Mouse (Mus musculus): ENCODE data around the gene Ganab. TPM values are rescaled to one million over a fixed set of nuclear protein-coding genes. Genes with fewer than 3 reads are reported as not detected.
"Not testable (repeated sequence)": the region's sequence is repeated elsewhere in the genome, so short reads cannot be mapped to it uniquely, and the experiment has no call there.

The Ganab gene
- polyA plus RNA-seq, 1 experiment from 2014 or later = 50.0 TPM

GRCm38 (mm10) chr19:8892829-8893766 lies 4.8 kb upstream of the Ganab start, which contains the start of gene Ints5:
Ints5 (plus strand) TSS chr19:8893005.
- peak within 1 kb of the TSS; percentile 90 for H3K4me2 ChIP-seq
- H3K36me3 ChIP-seq = peaks cover 27% of the 10 kb centered on the region
- ATAC-seq (replicated peaks; ENCODE audit: insufficient number of reproducible peaks, insufficient read depth, low FRiP score, low read depth) = peak; percentile 27
- peak within 1 kb of the TSS; percentile 92 for H3K9ac ChIP-seq
- H3K9me3 ChIP-seq (replicated peaks) = no peaks in the 10 kb centered on the region
- 2% methylated on average over 54 of the region's 54 CpGs for WGBS
- H3K27ac ChIP-seq = peak within 1 kb of the TSS; percentile 85
- H3K27me3 ChIP-seq = no peaks in the 10 kb centered on the region
- H3K4me3 ChIP-seq = peak within 1 kb of the TSS; percentile 90
- peaks cover 26% of the 10 kb centered on the region for H3K4me1 ChIP-seq (replicated peaks)

GRCm38 (mm10) chr19:8895397-8895960 lies 2.4 kb upstream of the Ganab start:
- Histone ChIP-seq H3K27ac (no peak overlapping the region), H3K9ac (no peak overlapping the region; the same call in 1 of the 2 replicates), H3K4me2 (no peak overlapping the region), H3K9me3 (replicated peaks) (no peaks in the 10 kb centered on the region), H3K27me3 (no peaks in the 10 kb centered on the region), H3K4me3 (no peak overlapping the region), H3K36me3 (peaks cover 25% of the 10 kb centered on the region), H3K4me1 (replicated peaks) (peaks cover 37% of the 10 kb centered on the region)
- no peak for ATAC-seq (replicated peaks; ENCODE audit: insufficient number of reproducible peaks, insufficient read depth, low FRiP score, low read depth)
- WGBS = 91% methylated on average over 9 of the region's 9 CpGs

GRCm38 (mm10) chr19:8896231-8896630 lies 1.6 kb upstream of the Ganab start:
- H3K36me3 ChIP-seq = peaks cover 18% of the 10 kb centered on the region
- ATAC-seq (replicated peaks; ENCODE audit: insufficient number of reproducible peaks, insufficient read depth, low FRiP score, low read depth); H3K27me3 ChIP-seq; H3K9ac ChIP-seq; H3K4me2 ChIP-seq; H3K4me3 ChIP-seq; H3K9me3 ChIP-seq (replicated peaks); H3K27ac ChIP-seq: not testable (repeated sequence)
- peaks cover 37% of the 10 kb centered on the region for H3K4me1 ChIP-seq (replicated peaks)
- 81% methylated on average over 5 of the region's 5 CpGs for WGBS

- H3K36me3 ChIP-seq = peaks cover 23% of the 10 kb centered on the region
- peak; percentile 28 for ATAC-seq (replicated peaks; ENCODE audit: insufficient number of reproducible peaks, insufficient read depth, low FRiP score, low read depth)
- peak overlapping the region; percentile 83 for H3K27ac ChIP-seq
- H3K27me3 ChIP-seq; H3K9me3 ChIP-seq (replicated peaks): not testable (repeated sequence)
- peak overlapping the region; percentile 54 for H3K9ac ChIP-seq
- 23% methylated on average over 21 of the region's 21 CpGs for WGBS
- peak overlapping the region; percentile 88 for H3K4me3 ChIP-seq
- peak overlapping the region; percentile 76 for H3K4me2 ChIP-seq
- peaks cover 37% of the 10 kb centered on the region for H3K4me1 ChIP-seq (replicated peaks)
Measured at GRCm38 (mm10) chr19:8897211-8897864, 533 bp upstream of the Ganab start.

GRCm38 (mm10) chr19:8898576-8898975 lies 705 bp downstream of the Ganab start:
- peak overlapping the region; percentile 92 for H3K9ac ChIP-seq
- H3K27me3 ChIP-seq = no peaks in the 10 kb centered on the region
- peaks cover 34% of the 10 kb centered on the region for H3K4me1 ChIP-seq (replicated peaks)
- H3K9me3 ChIP-seq (replicated peaks) = no peaks in the 10 kb centered on the region
- H3K27ac ChIP-seq = peak overlapping the region; percentile 89
- H3K4me3 ChIP-seq = peak overlapping the region; percentile 88
- no peak for ATAC-seq (replicated peaks; ENCODE audit: insufficient number of reproducible peaks, insufficient read depth, low FRiP score, low read depth)
- WGBS = 4% methylated on average over 13 of the region's 13 CpGs
- peaks cover 34% of the 10 kb centered on the region for H3K36me3 ChIP-seq
- H3K4me2 ChIP-seq = peak overlapping the region; percentile 76

GRCm38 (mm10) chr19:8899079-8899478 lies 1.2 kb downstream of the Ganab start:
- peak overlapping the region; percentile 88 for H3K4me3 ChIP-seq
- 34% methylated on average over 3 of the region's 3 CpGs for WGBS
- peak overlapping the region; percentile 92 for H3K9ac ChIP-seq
- H3K4me2 ChIP-seq = peak overlapping the region; percentile 76
- no peaks in the 10 kb centered on the region for H3K9me3 ChIP-seq (replicated peaks)
- peaks cover 37% of the 10 kb centered on the region for H3K36me3 ChIP-seq
- H3K4me1 ChIP-seq (replicated peaks) = peaks cover 29% of the 10 kb centered on the region
- H3K27me3 ChIP-seq = no peaks in the 10 kb centered on the region
- no peak overlapping the region for H3K27ac ChIP-seq
- no peak for ATAC-seq (replicated peaks; ENCODE audit: insufficient number of reproducible peaks, insufficient read depth, low FRiP score, low read depth)

GRCm38 (mm10) chr19:8903412-8903811 lies 5.5 kb downstream of the Ganab start:
- ATAC-seq (replicated peaks; ENCODE audit: insufficient number of reproducible peaks, insufficient read depth, low FRiP score, low read depth) = no peak
- Histone ChIP-seq H3K27ac (no peak overlapping the region), H3K4me2 (no peak overlapping the region), H3K9ac (no peak overlapping the region), H3K4me3 (no peak overlapping the region), H3K9me3 (replicated peaks) (no peaks in the 10 kb centered on the region), H3K4me1 (replicated peaks) (peaks cover 11% of the 10 kb centered on the region), H3K27me3 (no peaks in the 10 kb centered on the region), H3K36me3 (peaks cover 60% of the 10 kb centered on the region)
- 90% methylated on average over 5 of the region's 5 CpGs for WGBS

- H3K27me3 ChIP-seq = no peaks in the 10 kb centered on the region
- WGBS = 88% methylated on average over 6 of the region's 6 CpGs
- H3K4me1 ChIP-seq (replicated peaks) = no peaks in the 10 kb centered on the region
- H3K9me3 ChIP-seq (replicated peaks) = no peaks in the 10 kb centered on the region
- no peak overlapping the region for H3K4me3 ChIP-seq
- H3K4me2 ChIP-seq = no peak overlapping the region
- H3K9ac ChIP-seq = no peak overlapping the region
- no peak for ATAC-seq (replicated peaks; ENCODE audit: insufficient number of reproducible peaks, insufficient read depth, low FRiP score, low read depth)
- H3K27ac ChIP-seq = no peak overlapping the region
- peaks cover 96% of the 10 kb centered on the region for H3K36me3 ChIP-seq
Measured at GRCm38 (mm10) chr19:8908531-8908930, 10.7 kb downstream of the Ganab start.

- peaks cover 100% of the 10 kb centered on the region for H3K36me3 ChIP-seq
- 91% methylated on average over 5 of the region's 5 CpGs for WGBS
- no peak for ATAC-seq (replicated peaks; ENCODE audit: insufficient number of reproducible peaks, insufficient read depth, low FRiP score, low read depth)
Measured at GRCm38 (mm10) chr19:8911810-8912209, 13.9 kb downstream of the Ganab start.

GRCm38 (mm10) chr19:8914212-8914611 lies 16.3 kb downstream of the Ganab start:
- no peak overlapping the region for H3K4me2 ChIP-seq
- peaks cover 79% of the 10 kb centered on the region for H3K36me3 ChIP-seq
- ATAC-seq (replicated peaks; ENCODE audit: insufficient number of reproducible peaks, insufficient read depth, low FRiP score, low read depth) = no peak
- no peaks in the 10 kb centered on the region for H3K9me3 ChIP-seq (replicated peaks)
- WGBS = 91% methylated on average over 3 of the region's 3 CpGs
- H3K9ac ChIP-seq = no peak overlapping the region
- H3K4me1 ChIP-seq (replicated peaks) = no peaks in the 10 kb centered on the region
- no peak overlapping the region for H3K4me3 ChIP-seq
- no peaks in the 10 kb centered on the region for H3K27me3 ChIP-seq
- no peak overlapping the region for H3K27ac ChIP-seq

More at GRCm38 (mm10) chr19:8911810-8912209, 13.9 kb downstream of the Ganab start:
- no peak overlapping the region for H3K9ac ChIP-seq
- H3K27me3 ChIP-seq = no peaks in the 10 kb centered on the region
- H3K4me2 ChIP-seq = no peak overlapping the region
- no peaks in the 10 kb centered on the region for H3K9me3 ChIP-seq (replicated peaks)
- no peaks in the 10 kb centered on the region for H3K4me1 ChIP-seq (replicated peaks)
- H3K4me3 ChIP-seq = no peak overlapping the region
- no peak overlapping the region for H3K27ac ChIP-seq

- Histone ChIP-seq H3K4me3 (no peak overlapping the region), H3K9me3 (replicated peaks) (no peaks in the 10 kb centered on the region), H3K27ac (no peak overlapping the region), H3K4me2 (no peak overlapping the region), H3K9ac (no peak overlapping the region), H3K4me1 (replicated peaks) (peaks cover 15% of the 10 kb centered on the region), H3K36me3 (peaks cover 34% of the 10 kb centered on the region), H3K27me3 (no peaks in the 10 kb centered on the region)
- WGBS = 92% methylated on average over 3 of the region's 3 CpGs
- no peak for ATAC-seq (replicated peaks; ENCODE audit: insufficient number of reproducible peaks, insufficient read depth, low FRiP score, low read depth)
Measured at GRCm38 (mm10) chr19:8919000-8919399, 21.1 kb downstream of the Ganab start.

All from heart, embryonic 15.5 days (tissue).